Mouse (Mus musculus) left cerebral cortex, postnatal 25 days (tissue): ENCODE data around the gene Ccdc47. TPM values are rescaled to one million over a fixed set of nuclear protein-coding genes. Genes with fewer than 3 reads are reported as not detected.

Experiments
- DNase-seq, 2 experiments: peaks; one replicate each; pipeline ENCODE4 v3.0.0; 2022; ENCODE audit warnings: low spot score in 2 of 2, mixed read lengths in 1 of 2
- intact Hi-C: fragments of 180-260 bp; cut with DNase I; formaldehyde crosslinking; loops from one replicate; pipeline ENCODE4 v1.15.1; 2025
- total RNA-seq, 2 experiments: library from RNA; stranded (reverse); gene quantifications; 2 replicates each; pipeline ENCODE4 v1.2.3; 2021

Gene Ccdc47
- total RNA-seq, 2 experiments from 2014 or later = 79.9 to 83.7 TPM

DNA sequence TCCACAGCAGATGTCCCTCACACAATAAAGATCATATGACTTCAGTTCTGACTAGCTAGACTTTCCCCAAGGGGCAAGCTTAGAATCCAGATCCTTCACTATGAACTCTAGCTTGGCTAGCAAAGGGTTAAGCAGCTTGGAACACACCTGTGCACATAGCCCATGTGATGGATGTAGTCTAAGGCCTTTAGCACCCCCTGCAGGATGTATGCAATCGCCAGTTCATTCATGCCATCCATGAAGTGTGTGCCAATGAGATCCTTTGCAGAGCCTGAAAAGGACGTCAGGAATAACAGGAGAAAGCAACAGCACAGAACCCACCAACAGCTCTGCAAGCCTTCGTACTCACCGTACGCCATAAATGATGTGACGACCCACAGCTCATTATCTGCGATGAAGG is 45.3 kb downstream of the Ccdc47 start:
- intact Hi-C loops = no loop called here
- DNase-seq = no peak

GRCm38 (mm10) chr11:106167435-106167834 is 48.7 kb downstream of the Ccdc47 start:
- intact Hi-C loops = no loop called here
- no peak for DNase-seq

- no peak for DNase-seq
- intact Hi-C loops = no loop called here
Observed at GRCm38 (mm10) chr11:106164601-106165180, 51.5 kb downstream of the Ccdc47 start.

DNA sequence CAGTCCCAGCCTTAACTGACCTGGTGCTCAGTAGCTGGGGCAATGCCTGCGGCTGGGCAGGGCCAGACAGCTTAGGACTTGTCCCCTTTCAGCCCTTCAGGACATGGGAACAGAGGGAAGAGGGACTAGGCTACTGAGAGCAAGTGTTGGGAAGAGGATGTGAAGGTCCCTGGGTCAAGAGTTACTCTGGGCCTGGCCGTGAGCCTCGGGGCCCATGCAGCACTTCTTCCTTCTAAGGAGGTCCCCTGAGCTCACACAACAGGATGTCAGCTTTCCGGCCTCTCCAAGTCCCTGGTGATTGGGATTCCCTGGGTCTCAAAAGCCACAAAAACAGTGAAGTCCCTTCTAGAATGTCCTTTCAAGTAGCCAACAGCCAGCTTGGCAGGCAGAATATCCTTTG is 52.6 kb downstream of the Ccdc47 start:
- intact Hi-C loops = no loop called here
- DNase-seq = no peak

DNA sequence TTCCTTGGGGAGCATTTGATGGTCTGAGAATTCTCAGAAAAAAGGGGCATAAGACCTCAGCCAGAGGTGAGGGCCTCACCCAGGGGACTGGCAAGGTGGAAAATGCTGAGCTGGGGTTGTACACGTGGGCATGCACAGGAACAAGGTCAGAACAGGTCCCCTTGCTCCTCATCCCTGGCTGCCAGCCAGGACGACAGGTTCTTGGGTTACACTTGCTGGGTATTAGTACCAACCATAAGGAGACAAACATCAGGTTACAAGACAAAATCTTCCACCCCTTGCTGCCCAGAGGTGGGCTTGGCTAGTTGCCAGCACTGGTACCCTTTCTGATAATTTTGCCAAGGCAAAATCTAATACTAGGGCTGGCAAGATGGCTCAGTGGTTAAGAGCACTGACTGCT is 53.9 kb downstream of the Ccdc47 start:
- DNase-seq = no peak
- intact Hi-C loops = no loop called here

- intact Hi-C loops = loop anchor here (1.0 to 2.0 kb wide), 3 partner anchors 18 to 76 kb away; partner anchors contain the start of genes Ccdc47, Ddx42 and Map3k3
Observed at GRCm38 (mm10) chr11:106160841-106161721, 55.1 kb downstream of the Ccdc47 start, which contains the start of the genes Gm10840 and Limd2. TSS of gene Gm10840 (plus strand) at chr11:106160850. TSS of gene Limd2 (minus strand) at chr11:106160860.

DNA sequence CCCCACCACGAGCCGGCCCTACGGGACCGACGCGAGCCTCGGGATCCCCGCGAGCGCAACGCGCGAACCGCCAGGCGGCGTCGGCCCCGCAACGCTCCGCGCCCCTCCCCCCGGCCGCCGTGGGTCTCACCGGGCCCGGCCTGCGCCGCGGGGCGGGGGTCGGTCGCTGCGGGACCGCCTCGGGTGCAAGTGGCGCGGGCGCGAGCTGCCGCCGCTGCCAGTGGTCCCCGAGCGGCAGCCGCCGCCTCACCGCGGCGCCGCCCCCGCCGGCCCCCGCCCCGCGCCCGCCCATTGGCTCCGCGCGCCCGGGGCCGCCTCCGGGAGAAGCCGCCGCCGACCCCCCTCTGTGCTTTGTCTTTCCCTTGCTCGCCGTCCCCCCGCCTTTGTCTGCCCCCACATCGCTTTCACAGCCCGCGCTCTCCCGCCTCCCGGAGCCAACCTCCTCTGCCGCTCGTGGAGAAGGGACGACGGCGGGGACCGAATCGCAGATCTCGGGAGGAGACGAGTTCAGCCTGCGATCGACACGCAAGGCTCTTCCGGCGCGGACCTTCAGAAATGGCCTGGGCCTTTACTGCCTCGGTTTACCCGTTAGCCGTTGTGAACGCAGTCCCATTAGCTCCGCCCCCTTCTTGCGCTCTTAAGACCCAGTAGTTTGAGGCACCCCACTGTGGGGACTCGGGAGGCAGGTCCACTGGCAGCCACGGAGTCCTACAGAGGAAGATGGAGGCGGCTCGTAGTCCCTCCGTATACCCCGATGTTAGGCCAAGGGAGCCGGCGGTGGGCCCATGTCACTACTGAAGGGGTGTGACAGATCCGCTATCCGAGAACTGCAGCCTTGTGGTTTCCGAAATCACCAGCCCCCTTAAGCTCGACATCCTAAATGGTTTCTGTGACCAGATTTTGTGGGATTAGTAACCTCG is 56.0 kb downstream of the Ccdc47 start:
- intact Hi-C loops = loop anchor here (2.0 kb wide), 2 partner anchors 57 to 75 kb away; partner anchors contain the start of genes Ccdc47, Ddx42 and Map3k3
- DNase-seq = peak; percentile 82 to 84

More at GRCm38 (mm10) chr11:106160841-106161721, 55.1 kb downstream of the Ccdc47 start, which contains the start of the genes Gm10840 and Limd2:
- DNase-seq = peak; percentile 85 to 98

DNA sequence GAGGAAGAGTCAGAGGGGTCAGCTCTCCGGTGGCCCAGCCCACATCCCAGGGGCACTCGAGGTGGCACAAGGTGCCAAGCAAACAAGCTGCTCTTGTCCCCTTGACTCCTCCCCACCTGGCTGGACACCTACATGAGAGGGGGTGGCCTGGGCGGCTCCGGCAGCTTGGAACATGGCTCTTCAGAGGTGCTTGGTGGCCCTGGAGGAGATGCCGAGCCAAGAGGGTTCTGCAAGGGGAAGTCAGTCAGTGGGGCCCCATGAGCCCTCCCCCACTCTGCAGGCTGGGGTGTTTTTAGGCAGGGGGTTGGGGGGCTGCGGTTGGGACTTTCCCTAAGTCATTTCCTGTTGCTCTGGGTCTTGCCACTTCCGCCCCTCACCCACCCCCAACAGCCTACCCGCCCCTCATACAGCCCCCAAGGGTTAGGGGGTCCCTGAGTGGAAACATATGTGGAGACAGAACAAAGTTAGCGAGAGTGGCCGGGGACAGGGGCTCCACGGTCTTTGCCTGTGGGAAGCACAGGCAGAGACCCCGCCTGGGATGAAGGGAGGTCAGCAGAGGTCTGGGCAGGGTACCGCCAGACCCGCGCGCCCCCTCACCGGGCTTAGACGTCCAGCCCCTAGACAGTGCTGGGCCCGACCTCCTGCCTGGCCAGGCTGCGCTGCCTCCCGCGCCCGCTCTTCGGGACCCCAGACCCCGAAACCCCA is 56.8 kb downstream of the Ccdc47 start:
- DNase-seq = peak in 1 of 2 experiments; percentile 60
- intact Hi-C loops = no loop called here

GRCm38 (mm10) chr11:106158930-106159215 is 57.3 kb downstream of the Ccdc47 start:
- peak in 1 of 2 experiments; percentile 41 for DNase-seq
- intact Hi-C loops = loop anchor here (1.0 kb wide), 1 partner anchor 34 kb away; no protein-coding TSS in a partner anchor

DNA sequence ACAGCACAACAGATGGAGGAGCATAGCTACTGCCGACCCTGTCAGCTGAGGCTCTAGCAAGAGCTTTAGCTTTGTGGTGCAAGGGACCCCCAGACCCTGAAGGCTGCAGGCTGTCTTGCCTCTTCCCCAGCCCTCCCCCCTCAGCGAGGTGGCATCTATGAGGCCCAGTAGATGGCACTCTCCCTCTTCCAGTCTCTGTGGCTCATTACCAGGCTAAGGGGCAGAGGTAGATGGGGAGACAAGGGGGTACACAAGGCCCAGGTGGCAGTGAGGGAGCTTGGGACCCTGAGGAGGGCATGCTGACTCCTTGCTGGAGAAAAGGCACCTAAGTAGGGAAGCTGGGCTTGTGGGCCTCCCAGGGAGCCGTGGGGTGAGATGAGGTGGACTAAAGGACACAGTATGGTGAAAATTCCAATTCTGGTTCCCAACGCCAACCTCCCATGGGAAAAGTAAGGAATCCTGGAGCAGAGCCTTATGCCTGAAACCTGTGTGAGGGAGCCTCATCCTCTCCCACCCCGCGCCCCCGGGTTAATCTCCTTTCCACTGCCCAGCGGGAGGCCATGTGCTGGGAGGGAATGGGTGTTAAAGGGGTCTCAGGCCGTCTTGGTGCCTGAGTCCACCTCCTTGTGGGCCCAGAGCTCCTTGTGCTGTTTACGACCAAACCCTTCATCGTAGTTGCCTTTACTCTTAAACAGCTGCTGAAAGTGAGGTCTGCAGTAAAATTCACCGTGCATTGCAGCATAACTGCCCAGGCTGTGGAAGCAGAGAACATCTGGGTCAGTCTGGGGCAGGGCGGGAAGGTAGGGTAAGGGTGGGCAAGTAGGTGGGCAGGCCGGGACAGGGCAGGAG is 57.8 kb downstream of the Ccdc47 start:
- intact Hi-C loops = loop anchor here (1.0 kb wide), 1 partner anchor 35 kb away; no protein-coding TSS in a partner anchor
- DNase-seq = peak in 1 of 2 experiments; percentile 57

DNA sequence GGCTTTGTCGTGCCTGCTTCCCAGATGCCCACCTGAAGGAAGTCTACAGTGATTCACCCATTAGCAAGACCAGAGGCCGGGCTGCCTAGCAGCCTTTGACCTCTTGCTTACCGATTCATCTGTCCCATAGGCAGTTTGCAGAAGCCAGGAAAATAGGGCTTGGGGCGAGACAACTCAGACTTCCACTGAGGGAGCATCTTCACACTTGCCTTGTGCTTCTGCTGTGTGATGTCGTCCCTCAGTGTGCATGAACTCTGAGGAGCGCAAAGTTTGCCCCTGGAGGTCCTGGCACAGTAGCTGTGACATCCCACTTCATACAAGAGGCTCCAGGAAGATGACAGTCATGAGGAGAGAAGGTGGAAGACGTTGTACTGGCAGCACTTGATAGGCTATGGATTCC is 59.0 kb downstream of the Ccdc47 start:
- no peak for DNase-seq
- intact Hi-C loops = no loop called here

DNA sequence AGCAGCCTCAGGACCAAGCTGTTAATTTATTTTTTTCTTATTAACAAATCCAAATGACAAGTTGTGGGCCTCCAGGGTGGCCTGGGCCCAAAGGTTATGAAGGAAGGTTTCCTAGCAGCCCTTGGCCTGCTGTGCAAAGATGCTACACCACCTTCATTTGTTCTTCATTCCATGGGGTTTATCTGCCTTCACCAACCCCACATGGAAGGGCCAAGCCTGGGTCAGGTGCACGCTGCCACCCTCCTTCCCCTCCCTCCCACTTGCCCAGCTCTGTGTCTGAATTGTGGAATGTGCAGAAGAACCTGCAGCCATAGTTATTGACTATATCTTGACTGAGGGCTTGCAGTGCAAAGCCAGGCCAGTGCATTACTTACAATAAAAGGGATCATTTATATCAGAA is 59.9 kb downstream of the Ccdc47 start:
- no peak for DNase-seq
- intact Hi-C loops = no loop called here

DNA sequence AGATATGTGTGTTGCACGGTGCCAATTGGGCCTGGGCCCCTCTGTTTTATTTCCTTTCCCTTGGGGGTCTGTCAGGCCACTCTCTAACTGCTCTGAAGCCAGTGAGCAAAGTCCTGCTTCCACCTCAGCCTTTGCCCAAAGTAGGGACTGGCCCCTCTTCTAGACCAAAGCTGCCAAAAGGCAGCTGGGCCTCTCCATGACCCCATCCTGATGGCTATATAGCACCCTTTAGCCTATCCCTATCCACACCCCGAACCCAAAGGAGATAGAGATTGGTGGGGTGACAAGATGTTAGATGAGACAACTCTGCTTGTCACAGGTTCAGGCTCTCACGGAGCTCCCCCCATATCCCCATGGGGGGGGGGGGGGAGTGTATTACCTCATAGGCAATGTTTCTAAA is 60.4 kb downstream of the Ccdc47 start:
- DNase-seq = no peak
- intact Hi-C loops = no loop called here

- intact Hi-C loops = no loop called here
Observed at GRCm38 (mm10) chr11:106154770-106155169, 61.4 kb downstream of the Ccdc47 start.

DNA sequence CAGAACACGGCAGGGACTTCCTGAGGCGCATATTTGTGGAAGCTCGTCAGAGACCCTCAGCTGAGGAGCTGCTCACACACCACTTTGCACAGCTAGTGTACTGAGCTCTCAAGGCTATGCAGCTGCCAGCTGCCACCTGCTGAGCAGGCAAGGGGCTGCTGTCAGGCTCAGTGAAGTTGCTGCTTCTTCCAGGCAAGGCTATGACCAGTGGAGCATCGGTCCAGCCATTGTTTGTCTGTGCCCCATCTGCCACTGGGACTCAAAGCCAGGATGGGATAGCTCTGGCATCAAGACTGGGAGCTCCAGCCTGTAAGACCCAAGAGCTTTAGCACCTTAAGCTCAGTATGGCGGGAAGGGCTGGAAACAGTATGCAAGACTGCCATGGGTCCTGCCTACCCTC is 62.1 kb downstream of the Ccdc47 start:
- no peak for DNase-seq
- intact Hi-C loops = no loop called here

More at GRCm38 (mm10) chr11:106154770-106155169, 61.4 kb downstream of the Ccdc47 start:
- no peak for DNase-seq

GRCm38 (mm10) chr11:106152132-106152531 is 64.0 kb downstream of the Ccdc47 start:
- DNase-seq = peak; percentile 50 to 85
- intact Hi-C loops = no loop called here

- intact Hi-C loops = no loop called here
Observed at GRCm38 (mm10) chr11:106151219-106151618, 64.9 kb downstream of the Ccdc47 start.

More at GRCm38 (mm10) chr11:106151219-106151618, 64.9 kb downstream of the Ccdc47 start:
- no peak for DNase-seq
